Mouse (Mus musculus) telencephalon, adult 2 months (tissue): ENCODE measurements at regions not wholly inside any gene's neighbourhood (a gene's known extent, or its start where the extent isn't known, plus 50 kb on each side); places are given as distances from the start of the nearest gene placed in this dataset.

Experiments used
- DNase-seq: peaks from one replicate; pipeline ENCODE4 v3.0.0-alpha.2; 2011; ENCODE audit warnings: low read depth, low spot score

GRCm38 (mm10) chr7:73637101-73637809 lies 95.6 kb upstream of the Chd2 start:
- DNase-seq, result no peak

GRCm38 (mm10) chr7:73635422-73635821 lies 93.8 kb upstream of the Chd2 start:
- DNase-seq, result no peak

- DNase-seq, result no peak
Measured at GRCm38 (mm10) chr7:73630790-73631189, 89.2 kb upstream of the Chd2 start.

GRCm38 (mm10) chr7:73629182-73629581 lies 87.6 kb upstream of the Chd2 start:
- DNase-seq, result no peak

GRCm38 (mm10) chr7:73628071-73628470 lies 86.4 kb upstream of the Chd2 start:
- no peak for DNase-seq

GRCm38 (mm10) chr7:73626291-73626690 lies 84.7 kb upstream of the Chd2 start:
- no peak for DNase-seq

- no peak for DNase-seq
Measured at GRCm38 (mm10) chr7:73625651-73626050, 84.0 kb upstream of the Chd2 start.

GRCm38 (mm10) chr7:73624992-73625391 lies 83.4 kb upstream of the Chd2 start:
- no peak for DNase-seq

GRCm38 (mm10) chr7:73624093-73624600 lies 82.5 kb upstream of the Chd2 start:
- no peak for DNase-seq

GRCm38 (mm10) chr7:73622468-73622867 lies 80.8 kb upstream of the Chd2 start:
- no peak for DNase-seq

- DNase-seq, result no peak
Measured at GRCm38 (mm10) chr7:73620341-73620740, 78.7 kb upstream of the Chd2 start.

- no peak for DNase-seq
Measured at GRCm38 (mm10) chr7:73618758-73619416, 77.3 kb upstream of the Chd2 start.

- peak; percentile 94 for DNase-seq
Measured at GRCm38 (mm10) chr7:73617910-73618757, 76.5 kb upstream of the Chd2 start.

- no peak for DNase-seq
Measured at GRCm38 (mm10) chr7:73616971-73617906, 75.6 kb upstream of the Chd2 start.

GRCm38 (mm10) chr7:73616015-73616414 lies 74.4 kb upstream of the Chd2 start:
- DNase-seq, result no peak

GRCm38 (mm10) chr7:73614840-73615555 lies 73.4 kb upstream of the Chd2 start:
- no peak for DNase-seq

GRCm38 (mm10) chr7:73614341-73614740 lies 72.7 kb upstream of the Chd2 start:
- DNase-seq, result no peak

- no peak for DNase-seq
Measured at GRCm38 (mm10) chr7:73612752-73613092, 71.1 kb upstream of the Chd2 start.

GRCm38 (mm10) chr7:73611866-73612751 lies 70.5 kb upstream of the Chd2 start:
- no peak for DNase-seq
